Mouse (Mus musculus) CH12.LX (cell line): ENCODE data around the gene Gm45785.

Source experiments
- CTCF ChIP-seq, 2 experiments: IDR thresholded peaks in 1 of 2; conservative IDR thresholded peaks in 1 of 2; 2 replicates each; pipeline ENCODE4 v1.5.1; 2011 to 2012; ENCODE audit warnings: low read depth in 2 of 2, low read length in 2 of 2, improper control_type of control experiment in 1 of 2, inconsistent platforms in 1 of 2, mild to moderate bottlenecking in 1 of 2, moderate library complexity in 1 of 2
- POLR2A ChIP-seq: IDR thresholded peaks from 2 replicates; pipeline ENCODE4 v1.6.1; 2011; ENCODE audit warnings: low read depth, mild to moderate bottlenecking, improper control_type of control experiment, low read length

GRCm38 (mm10) chr7:140805704-140806103 is 50.4 kb downstream of the Gm45785 start:
- TF ChIP-seq CTCF (conservative IDR thresholded peaks at IDR 0.05 in 1 of 2, IDR thresholded peaks at IDR 0.05 in 1 of 2; ENCODE audit: low read depth in 2 of 2, low read length in 2 of 2) (peak; percentile 57 to 98), POLR2A (no peak)
